ENCODE assay signal across 24 mouse cellular contexts in genomic region chr14:95660862-95661261, GRCm38 (mm10).
DNase-seq lines count a peak whose midpoint lies in the region; ATAC-seq and TF ChIP-seq lines count a peak whose summit lies in the region.
"Had no signal": no experiment of that assay in that cellular context is flagged by ENCODE, and none has a peak within 500 bp of the region (broad histone marks: within the 10 kb centered on the region; RNA-seq: fewer than 3 reads in every experiment).

No protein-coding gene starts in this region.

- H3K9me3 ChIP-seq in heart, embryonic 11.5 days (replicated peaks; ENCODE audit: control insufficient read depth, low read length): no peaks in the 10 kb centered on the region
- H3K9me3 ChIP-seq in ES-E14 (ENCODE audit: control insufficient read depth, insufficient read depth, low read depth, low read length): no peaks in the 10 kb centered on the region
- H3K9me3 ChIP-seq: embryonic facial prominence, embryonic 13.5 days; embryonic facial prominence, embryonic 15.5 days; forebrain, embryonic 13.5 days; forebrain, embryonic 15.5 days had no signal

- no peak overlapping the region for H3K27ac ChIP-seq in heart, embryonic 11.5 days (ENCODE audit: low read depth, low read length)
- H3K27ac ChIP-seq in ES-E14 (ENCODE audit: insufficient read depth, low read depth, low read length, poor library complexity, severe bottlenecking): peak overlapping the region; percentile 85
- H3K27ac ChIP-seq: embryonic facial prominence, embryonic 13.5 days; embryonic facial prominence, embryonic 15.5 days; forebrain, embryonic 13.5 days; forebrain, embryonic 15.5 days had no signal

- DNase-seq in heart, adult 11 months: peak; percentile 66
- DNase-seq in ES-E14 (ENCODE audit: low read depth, low spot score): peak; percentile 30
- peak; percentile 67 for DNase-seq in ZHBTc4 (ENCODE audit: low read depth, low spot score)
- DNase-seq in right cerebral cortex, postnatal 4 days: no peak
- no peak for DNase-seq in urinary bladder, postnatal 10 days (ENCODE audit: low spot score)
- DNase-seq: adrenal gland, adult 2 months; adrenal gland, postnatal 10 days; adrenal gland, postnatal 25 days; B cell, adult 2 months; cerebellum, adult 11 months; cerebellum, adult 18-20 months; cerebellum, adult 8-10 months; cerebellum, adult 9-11 months; cerebellum, postnatal 14 days; cerebellum, postnatal 36 days; embryo, embryonic 11 days; forebrain, postnatal 0 days had no signal

- no peak overlapping the region for H3K4me2 ChIP-seq in heart, embryonic 11.5 days
- H3K4me2 ChIP-seq: embryonic facial prominence, embryonic 13.5 days; embryonic facial prominence, embryonic 15.5 days; forebrain, embryonic 13.5 days; forebrain, embryonic 15.5 days had no signal

- H3K9ac ChIP-seq in heart, embryonic 11.5 days (ENCODE audit: low read depth, low read length): no peak overlapping the region
- no peak overlapping the region for H3K9ac ChIP-seq in ES-E14 (ENCODE audit: insufficient read depth, low read depth, low read length, poor library complexity, severe bottlenecking)
- H3K9ac ChIP-seq: embryonic facial prominence, embryonic 13.5 days; embryonic facial prominence, embryonic 15.5 days; forebrain, embryonic 13.5 days; forebrain, embryonic 15.5 days; forebrain, postnatal 0 days had no signal

- no peaks in the 10 kb centered on the region for H3K27me3 ChIP-seq in heart, embryonic 11.5 days (ENCODE audit: control insufficient read depth, insufficient read depth, low read length)
- H3K27me3 ChIP-seq: CH12.LX; embryonic facial prominence, embryonic 13.5 days; embryonic facial prominence, embryonic 15.5 days; forebrain, embryonic 13.5 days; forebrain, embryonic 15.5 days had no signal

- H3K4me1 ChIP-seq in heart, embryonic 11.5 days (ENCODE audit: control insufficient read depth, insufficient read depth, low read length): no peaks in the 10 kb centered on the region
- peaks cover 0 to 6% of the 10 kb centered on the region in 2 experiments; a peak in 2 of 4 replicates for H3K4me1 ChIP-seq in ES-E14 (ENCODE audit: control insufficient read depth in 2 of 2, insufficient read depth in 2 of 2, low read length in 2 of 2, poor library complexity in 1 of 2)
- H3K4me1 ChIP-seq: embryonic facial prominence, embryonic 13.5 days; embryonic facial prominence, embryonic 15.5 days; forebrain, embryonic 13.5 days; forebrain, embryonic 15.5 days had no signal

- no peaks in the 10 kb centered on the region for H3K36me3 ChIP-seq in heart, embryonic 11.5 days (ENCODE audit: control insufficient read depth, insufficient read depth, low read length)
- peaks cover 2% of the 10 kb centered on the region; the same call in 1 of the 2 replicates for H3K36me3 ChIP-seq in ES-E14 (ENCODE audit: control insufficient read depth, insufficient read depth, low read length, poor library complexity, severe bottlenecking)
- H3K36me3 ChIP-seq: embryonic facial prominence, embryonic 13.5 days; embryonic facial prominence, embryonic 15.5 days; forebrain, embryonic 15.5 days had no signal

- in situ Hi-C loops in ES-E14 (cut with MboI; ENCODE audit: low sequenced_read_pairs in 2 of 2, unreplicated experiment in 2 of 2): no loop called here

- no peak for ATAC-seq in heart, embryonic 11.5 days (replicated peaks; ENCODE audit: insufficient number of reproducible peaks, low FRiP score, low TSS enrichment)
- ATAC-seq: CD4-positive, CD25-positive, alpha-beta regulatory T cell, adult 4 months; forebrain, embryonic 13.5 days; forebrain, embryonic 15.5 days; forebrain, postnatal 0 days had no signal

- WGBS in heart, embryonic 11.5 days (ENCODE audit: insufficient replicate concordance): 81% methylated on average over 1 of the region's 1 CpGs

- H3K4me3 ChIP-seq in heart, embryonic 11.5 days (ENCODE audit: low read depth, low read length): no peak overlapping the region
- H3K4me3 ChIP-seq in ES-E14 (ENCODE audit: insufficient read depth in 1 of 2, low read depth in 1 of 2, low read length in 2 of 2, poor library complexity in 1 of 2, severe bottlenecking in 1 of 2): no peak overlapping the region
- H3K4me3 ChIP-seq: embryonic facial prominence, embryonic 13.5 days; embryonic facial prominence, embryonic 15.5 days; forebrain, embryonic 13.5 days; forebrain, embryonic 15.5 days had no signal

TF ChIP-seq in ES-E14, 5 proteins besides CTCF, POLR2A, EP300 and RAD21:
- TF ChIP-seq CHD2 (IDR thresholded peaks at IDR 0.05; ENCODE audit: low read depth, low read length): no peak
- no peak for TF ChIP-seq ZNF384 (IDR thresholded peaks at IDR 0.05; ENCODE audit: low read depth, low read length)
- TF ChIP-seq ZC3H11A (IDR thresholded peaks at IDR 0.05; ENCODE audit: borderline replicate concordance, low read depth, low read length): no peak
- TF ChIP-seq HCFC1 (IDR thresholded peaks at IDR 0.05; ENCODE audit: borderline replicate concordance, insufficient read depth, low read length): no peak
- no peak for TF ChIP-seq MAFK (IDR thresholded peaks at IDR 0.05; ENCODE audit: insufficient read depth, low read depth, low read length)
TF ChIP-seq in ES-E14: peak in this region for 0.

Comparison
In these comparisons a context has a peak if more than half of its experiments do, and no peak if none do; other contexts are left out.
1. DNase-seq: peak in heart, adult 11 months (single experiment), ES-E14 (single experiment) and ZHBTc4 (single experiment); none in right cerebral cortex, postnatal 4 days (single experiment) and urinary bladder, postnatal 10 days (single experiment).